Mouse (Mus musculus) mesoderm, embryonic 11.5 days (tissue): Measurements from ENCODE around the gene Osr1.

Experiments used
- DNase-seq: peaks from one replicate; pipeline ENCODE4 v3.0.0-alpha.2; 2012; ENCODE audit warnings: low read depth, low spot score

Osr1 gene

GRCm38 (mm10) chr12:9569971-9570370 lies at the start of gene Osr1:
Gene Osr1 (plus strand): TSS chr12:9570116.
- DNase-seq, result peak; percentile 81

GRCm38 (mm10) chr12:9550328-9550727 lies 19.6 kb upstream of the Osr1 start:
- no peak for DNase-seq

GRCm38 (mm10) chr12:9564956-9565355 lies 5.0 kb upstream of the Osr1 start:
- no peak for DNase-seq

- DNase-seq, result no peak
Measured at GRCm38 (mm10) chr12:9570496-9570995, 630 bp downstream of the Osr1 start.

GRCm38 (mm10) chr12:9571276-9571940 lies 1.5 kb downstream of the Osr1 start:
- no peak for DNase-seq

GRCm38 (mm10) chr12:9572022-9572421 lies 2.1 kb downstream of the Osr1 start:
- no peak for DNase-seq

- no peak for DNase-seq
Measured at GRCm38 (mm10) chr12:9573682-9574081, 3.8 kb downstream of the Osr1 start.

GRCm38 (mm10) chr12:9574244-9574871 lies 4.4 kb downstream of the Osr1 start:
- DNase-seq, result no peak

GRCm38 (mm10) chr12:9575158-9576042 lies 5.5 kb downstream of the Osr1 start:
- no peak for DNase-seq

- no peak for DNase-seq
Measured at GRCm38 (mm10) chr12:9576043-9576538, 6.2 kb downstream of the Osr1 start.

- DNase-seq, result no peak
Measured at GRCm38 (mm10) chr12:9577610-9578009, 7.7 kb downstream of the Osr1 start.

- DNase-seq, result no peak
Measured at GRCm38 (mm10) chr12:9578591-9578990, 8.7 kb downstream of the Osr1 start.

GRCm38 (mm10) chr12:9579301-9580030 lies 9.6 kb downstream of the Osr1 start:
- DNase-seq, result no peak

- no peak for DNase-seq
Measured at GRCm38 (mm10) chr12:9580041-9580905, 10.4 kb downstream of the Osr1 start.

GRCm38 (mm10) chr12:9581011-9581410 lies 11.1 kb downstream of the Osr1 start:
- no peak for DNase-seq

GRCm38 (mm10) chr12:9581506-9581905 lies 11.6 kb downstream of the Osr1 start:
- no peak for DNase-seq

GRCm38 (mm10) chr12:9582248-9582995 lies 12.5 kb downstream of the Osr1 start:
- no peak for DNase-seq

GRCm38 (mm10) chr12:9583380-9583779 lies 13.5 kb downstream of the Osr1 start:
- no peak for DNase-seq

- peak; percentile 89 for DNase-seq
Measured at GRCm38 (mm10) chr12:9584366-9585084, 14.6 kb downstream of the Osr1 start.
